In genomic region chr12:100711116-100711691, GRCm38 (mm10) we compare ENCODE assay signal across 14 mouse cellular contexts. TPM values are rescaled to one million over a fixed set of nuclear protein-coding genes. Genes with fewer than 3 reads are reported as not detected.
DNase-seq lines count a peak whose midpoint lies in the region; ATAC-seq and TF ChIP-seq lines count a peak whose summit lies in the region.
"Had no signal": no experiment of that assay in that cellular context is flagged by ENCODE, and none has a peak within 500 bp of the region (broad histone marks: within the 10 kb centered on the region; RNA-seq: fewer than 3 reads in every experiment).

No protein-coding gene starts in this region.

- H3K4me1 ChIP-seq in heart, embryonic 14.5 days (ENCODE audit: control insufficient read depth in 2 of 2, insufficient read depth in 2 of 2, low read length in 2 of 2), result peaks cover 0 to 14% of the 10 kb centered on the region in 2 experiments; a peak in 3 of 4 replicates
- peaks cover 17% of the 10 kb centered on the region for H3K4me1 ChIP-seq in heart, embryonic 10.5 days
- peaks cover 47% of the 10 kb centered on the region for H3K4me1 ChIP-seq in megakaryocyte, embryonic 14.5 days
- H3K4me1 ChIP-seq in midbrain, embryonic 16.5 days (ENCODE audit: control insufficient read depth, insufficient read depth, low read length), result no peaks in the 10 kb centered on the region
- H3K4me1 ChIP-seq in midbrain, postnatal 0 days (ENCODE audit: insufficient read depth, low read length), result no peaks in the 10 kb centered on the region
- H3K4me1 ChIP-seq: intestine, embryonic 15.5 days; midbrain, embryonic 15.5 days had no signal

- H3K9me3 ChIP-seq in heart, embryonic 14.5 days (ENCODE audit: control insufficient read depth, low read length), result no peaks in the 10 kb centered on the region
- H3K9me3 ChIP-seq in heart, embryonic 10.5 days, result no peaks in the 10 kb centered on the region
- no peaks in the 10 kb centered on the region for H3K9me3 ChIP-seq in megakaryocyte, embryonic 14.5 days
- H3K9me3 ChIP-seq in midbrain, embryonic 16.5 days (replicated peaks; ENCODE audit: control insufficient read depth, low read length, poor library complexity, severe bottlenecking), result no peaks in the 10 kb centered on the region
- H3K9me3 ChIP-seq in midbrain, postnatal 0 days (ENCODE audit: low read length), result no peaks in the 10 kb centered on the region
- H3K9me3 ChIP-seq: heart, embryonic 13.5 days; intestine, embryonic 15.5 days; midbrain, embryonic 15.5 days had no signal

- no peaks in the 10 kb centered on the region for H3K36me3 ChIP-seq in heart, embryonic 14.5 days (ENCODE audit: control insufficient read depth, insufficient read depth, low read length)
- H3K36me3 ChIP-seq in heart, embryonic 10.5 days, result no peaks in the 10 kb centered on the region
- H3K36me3 ChIP-seq in megakaryocyte, embryonic 14.5 days (replicated peaks; ENCODE audit: low read length), result no peaks in the 10 kb centered on the region
- H3K36me3 ChIP-seq in midbrain, embryonic 16.5 days (ENCODE audit: control insufficient read depth, insufficient read depth, low read length), result no peaks in the 10 kb centered on the region; the same call in 1 of the 2 replicates
- no peaks in the 10 kb centered on the region for H3K36me3 ChIP-seq in midbrain, postnatal 0 days (ENCODE audit: insufficient read depth, low read length)
- H3K36me3 ChIP-seq: heart, embryonic 13.5 days; intestine, embryonic 15.5 days; midbrain, embryonic 15.5 days had no signal

- 0 out of 2 replicates have a peak overlapping the region, but pooled peaks have one; percentile 3 for H3K4me2 ChIP-seq in heart, embryonic 14.5 days (ENCODE audit: low read length)
- no peak overlapping the region for H3K4me2 ChIP-seq in midbrain, embryonic 16.5 days (ENCODE audit: low read length)
- H3K4me2 ChIP-seq in midbrain, postnatal 0 days (ENCODE audit: low read depth, low read length, poor library complexity, severe bottlenecking), result no peak overlapping the region
- H3K4me2 ChIP-seq: heart, embryonic 13.5 days; intestine, embryonic 15.5 days; midbrain, embryonic 15.5 days had no signal

- H3K4me3 ChIP-seq in heart, embryonic 14.5 days (ENCODE audit: control insufficient read depth in 1 of 2, insufficient read depth in 1 of 2, low read depth in 1 of 2, low read length in 2 of 2), result no peak overlapping the region
- no peak overlapping the region for H3K4me3 ChIP-seq in heart, embryonic 10.5 days
- H3K4me3 ChIP-seq in megakaryocyte, embryonic 14.5 days (replicated peaks), result peak overlapping the region; percentile 80
- no peak overlapping the region for H3K4me3 ChIP-seq in midbrain, embryonic 16.5 days (ENCODE audit: low read depth, low read length)
- H3K4me3 ChIP-seq in midbrain, postnatal 0 days (ENCODE audit: low read depth, low read length), result no peak overlapping the region
- H3K4me3 ChIP-seq: heart, embryonic 13.5 days; intestine, embryonic 15.5 days; midbrain, embryonic 15.5 days had no signal

- H3K27ac ChIP-seq in heart, embryonic 14.5 days (replicated peaks in 1 of 2; ENCODE audit: control insufficient read depth in 1 of 2, insufficient read depth in 1 of 2, low read depth in 2 of 2, low read length in 2 of 2), result peak overlapping the region in 1 of 2 experiments; percentile 43; a peak in 1 of 4 replicates
- no peak overlapping the region for H3K27ac ChIP-seq in heart, embryonic 10.5 days
- no peak overlapping the region for H3K27ac ChIP-seq in midbrain, embryonic 16.5 days (ENCODE audit: low read length)
- no peak overlapping the region for H3K27ac ChIP-seq in midbrain, postnatal 0 days (ENCODE audit: low read depth, low read length)
- H3K27ac ChIP-seq: intestine, embryonic 15.5 days; midbrain, embryonic 15.5 days had no signal

- DNase-seq in heart, embryonic 10.5 days (ENCODE audit: low spot score), result no peak
- peak; percentile 24 to 39 for DNase-seq in thymus, postnatal 36 days
- no peak for DNase-seq in midbrain, postnatal 0 days (ENCODE audit: low spot score)
- DNase-seq: embryo, embryonic 11 days; lung, adult 2 months had no signal

- H3K27me3 ChIP-seq in heart, embryonic 14.5 days (ENCODE audit: control insufficient read depth, insufficient read depth, low read length), result no peaks in the 10 kb centered on the region
- H3K27me3 ChIP-seq in heart, embryonic 10.5 days (ENCODE audit: insufficient read depth, poor library complexity, severe bottlenecking), result no peaks in the 10 kb centered on the region
- no peaks in the 10 kb centered on the region for H3K27me3 ChIP-seq in megakaryocyte, embryonic 14.5 days (replicated peaks)
- H3K27me3 ChIP-seq in midbrain, embryonic 16.5 days (ENCODE audit: control insufficient read depth, insufficient read depth, low read depth, low read length), result no peaks in the 10 kb centered on the region
- H3K27me3 ChIP-seq in midbrain, postnatal 0 days (ENCODE audit: insufficient read depth, low read length), result no peaks in the 10 kb centered on the region
- H3K27me3 ChIP-seq: heart, embryonic 13.5 days; intestine, embryonic 15.5 days; midbrain, embryonic 15.5 days had no signal

- TF ChIP-seq CTCF in midbrain, postnatal 0 days (IDR thresholded peaks at IDR 0.05), result no peak

- no peak overlapping the region; the same call in 1 of the 2 replicates for H3K9ac ChIP-seq in heart, embryonic 14.5 days (ENCODE audit: low read length)
- H3K9ac ChIP-seq in midbrain, embryonic 16.5 days (ENCODE audit: low read depth, low read length), result no peak overlapping the region
- no peak overlapping the region for H3K9ac ChIP-seq in midbrain, postnatal 0 days (replicated peaks; ENCODE audit: low read length, poor library complexity, severe bottlenecking)
- H3K9ac ChIP-seq: heart, embryonic 13.5 days; intestine, embryonic 15.5 days; midbrain, embryonic 15.5 days had no signal

- ATAC-seq in heart, embryonic 14.5 days (ENCODE audit: insufficient number of reproducible peaks, insufficient read depth, low FRiP score, low read depth), result no peak
- ATAC-seq in megakaryocyte, adult 5-6 weeks (ENCODE audit: poor library complexity, severe bottlenecking), result no peak
- peak; percentile 63 for ATAC-seq in inflammation-experienced regulatory T-cells, adult 6 months
- ATAC-seq in midbrain, embryonic 16.5 days, result no peak
- no peak for ATAC-seq in midbrain, postnatal 0 days (ENCODE audit: low FRiP score)
- ATAC-seq: forebrain, embryonic 14.5 days; intestine, embryonic 15.5 days; midbrain, embryonic 15.5 days had no signal

- 57% methylated on average over 10 of the region's 10 CpGs for WGBS in heart, embryonic 14.5 days
- WGBS in heart, embryonic 10.5 days, result 78% methylated on average over 10 of the region's 10 CpGs
- WGBS in midbrain, embryonic 16.5 days, result 86% methylated on average over 10 of the region's 10 CpGs
- 84% methylated on average over 10 of the region's 10 CpGs for WGBS in midbrain, postnatal 0 days

RNA-seq across cellular contexts. Expression of gene Rps6ka5, which starts 15.6 kb away (rescaled TPM):
- polyA plus RNA-seq in heart, embryonic 14.5 days (2014; fragmentation: Nextera tagmentation; extraction: Ambion mirVana), result 5.6 and 5.8 TPM in 2 replicates
- 4.9 and 5.5 TPM in 2 replicates for polyA plus RNA-seq in heart, embryonic 10.5 days (2016; fragmentation: Nextera tagmentation; extraction: Ambion mirVana)
- polyA plus RNA-seq in megakaryocyte, embryonic 14.5 days (2012; ENCODE audit: insufficient read depth, low replicate concordance), result 1.3 and 4.9 TPM in 2 replicates
- total RNA-seq in megakaryocyte, adult 5-6 weeks (2015), result 18.2 and 19.4 TPM in 2 replicates
- 30.9 and 37.6 TPM in 2 replicates for total RNA-seq in megakaryocyte, adult 5-6 weeks (2017)
- 1 to 10 TPM; 3.1 to 6.5 (median 5.4) TPM for polyA plus RNA-seq in inflammation-experienced regulatory T-cells, adult 6 months (2017; shearing (Covaris generic))
- 6.8 and 7.0 TPM in 2 replicates for polyA plus RNA-seq in midbrain, embryonic 16.5 days (2015; fragmentation: Nextera tagmentation; extraction: Ambion mirVana)
- total RNA-seq in midbrain, postnatal 0 days (2014; rRNA removed), result 12.6 TPM in 2 replicates
- polyA plus RNA-seq in midbrain, postnatal 0 days (2015; fragmentation: Nextera tagmentation; extraction: Ambion mirVana), result 3.8 and 4.9 TPM in 2 replicates

Comparison
In these comparisons a context has a peak if more than half of its experiments do, and no peak if none do; other contexts are left out.
1. DNase-seq: peak in thymus, postnatal 36 days (2 of 2); none in heart, embryonic 10.5 days (single experiment) and midbrain, postnatal 0 days (single experiment).